Mouse (Mus musculus) forebrain, embryonic 10.5 days (tissue): ENCODE results near the gene Nsd1. TPM values are rescaled to one million over a fixed set of nuclear protein-coding genes. Genes with fewer than 3 reads are reported as not detected.
"Not testable (repeated sequence)": the region's sequence is repeated elsewhere in the genome, so short reads cannot be mapped to it uniquely, and the experiment has no call there.

Source experiments
- DNase-seq: peaks from one replicate; pipeline ENCODE4 v3.0.0-alpha.2; 2017; ENCODE audit warnings: low spot score; ENCODE audit errors: extremely low spot score
- H3K27ac ChIP-seq: fragments of 300-500 bp; sonication (generic); 2 replicates; pipeline ENCODE4 v1.5.1; 2016; ENCODE audit warnings: mild to moderate bottlenecking
- H3K27me3 ChIP-seq: fragments of 300-500 bp; sonication (generic); 2 replicates; pipeline ENCODE4 v1.6.1; 2016; ENCODE audit warnings: mild to moderate bottlenecking; ENCODE audit not compliant: poor library complexity, severe bottlenecking
- H3K36me3 ChIP-seq: fragments of 300-500 bp; sonication (generic); replicated peaks from 2 replicates; pipeline ENCODE4 v1.6.1; 2016; ENCODE audit warnings: mild to moderate bottlenecking, moderate library complexity
- H3K4me1 ChIP-seq: fragments of 300-500 bp; sonication (generic); 2 replicates; pipeline ENCODE4 v1.6.1; 2016
- H3K4me3 ChIP-seq: fragments of 300-500 bp; sonication (generic); 2 replicates; pipeline ENCODE4 v1.5.1; 2016; ENCODE audit warnings: mild to moderate bottlenecking, moderate library complexity
- H3K9me3 ChIP-seq: fragments of 300-500 bp; sonication (generic); 2 replicates; pipeline ENCODE4 v1.6.1; 2016; ENCODE audit warnings: mild to moderate bottlenecking, moderate library complexity
- WGBS: fragments of 180-500 bp; shearing (Covaris S2); methylation state at CpG from one replicate; pipeline ENCODE4 v1.1.7; 2016; 5-methylcytosine and 5-hydroxymethylcytosine counted together
- polyA plus RNA-seq: library from polyadenylated mRNA; unstranded; fragments of >200 nt; fragmentation: Nextera tagmentation; extraction: Ambion mirVana; gene quantifications from 2 replicates; pipeline ENCODE4 v1.2.1, GENCODE M21; 2016

The Nsd1 gene
- polyA plus RNA-seq, 1 experiment from 2014 or later, result 70.1 TPM

- DNase-seq, result no peak
- H3K9me3 ChIP-seq, result no peaks in the 10 kb centered on the region
- peaks cover 14% of the 10 kb centered on the region for H3K4me1 ChIP-seq
- WGBS, result 60% methylated on average over 4 of the region's 4 CpGs
- no peaks in the 10 kb centered on the region for H3K36me3 ChIP-seq
- H3K27ac ChIP-seq, result peak overlapping the region; percentile 35; the same call in 1 of the 2 replicates
- H3K27me3 ChIP-seq, result no peaks in the 10 kb centered on the region
- H3K4me3 ChIP-seq, result no peak overlapping the region
Observed at GRCm38 (mm10) chr13:55177903-55178496, 31.6 kb upstream of the Nsd1 start.

DNA sequence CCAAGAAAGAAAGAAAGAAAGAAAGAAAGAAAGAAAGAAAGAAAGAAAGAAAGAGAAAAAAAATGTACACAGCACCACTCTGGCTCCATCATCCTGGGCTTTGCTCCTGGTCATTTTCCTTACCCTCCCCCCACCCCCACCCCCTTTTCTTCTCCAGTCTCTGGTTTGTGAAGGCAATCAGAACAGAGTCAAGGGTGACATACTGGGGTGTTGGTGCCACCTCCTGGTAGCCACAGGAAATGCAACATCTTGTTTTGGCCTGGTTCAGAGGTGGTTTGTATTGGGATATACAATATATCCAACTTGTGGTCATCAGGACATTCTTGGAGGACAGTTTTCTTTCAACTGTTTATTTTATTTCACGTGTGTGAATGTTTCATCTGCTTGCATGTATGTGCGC lies 31.0 kb upstream of the Nsd1 start:
- Histone ChIP-seq H3K4me3 (no peak overlapping the region), H3K4me1 (peaks cover 14% of the 10 kb centered on the region), H3K36me3 (no peaks in the 10 kb centered on the region), H3K27me3 (0 out of 2 replicates have a peak, but pooled peaks cover 2% of the 10 kb centered on the region), H3K27ac (no peak overlapping the region), H3K9me3 (no peaks in the 10 kb centered on the region)
- 37% methylated on average over 2 of the region's 2 CpGs for WGBS
- peak; percentile 73 for DNase-seq

DNA sequence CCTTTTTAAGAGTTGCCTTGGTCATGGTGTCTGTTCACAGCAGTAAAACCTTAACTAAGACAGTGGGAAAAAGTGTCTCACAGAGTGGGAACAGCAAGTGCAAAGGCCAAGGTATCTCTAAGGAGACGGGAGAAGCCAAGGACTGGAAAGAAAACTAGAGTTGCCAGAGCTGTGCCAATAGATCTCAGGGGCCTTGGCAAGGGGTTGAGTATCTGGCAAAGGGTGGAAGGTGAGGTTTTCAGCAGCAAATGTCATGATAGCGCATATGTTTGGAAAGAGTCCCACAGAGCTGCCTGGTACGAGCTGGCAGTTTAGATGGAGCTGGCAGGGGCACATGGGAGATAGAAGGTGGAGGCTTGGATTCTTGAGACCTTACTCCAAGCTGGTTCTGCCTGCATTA lies 30.0 kb upstream of the Nsd1 start:
- 0 out of 2 replicates have a peak, but pooled peaks cover 3% of the 10 kb centered on the region for H3K27me3 ChIP-seq
- DNase-seq, result no peak
- no peaks in the 10 kb centered on the region for H3K36me3 ChIP-seq
- no peak overlapping the region for H3K27ac ChIP-seq
- no peaks in the 10 kb centered on the region for H3K9me3 ChIP-seq
- 90% methylated on average over 3 of the region's 3 CpGs for WGBS
- peaks cover 12% of the 10 kb centered on the region for H3K4me1 ChIP-seq
- H3K4me3 ChIP-seq, result no peak overlapping the region

DNA sequence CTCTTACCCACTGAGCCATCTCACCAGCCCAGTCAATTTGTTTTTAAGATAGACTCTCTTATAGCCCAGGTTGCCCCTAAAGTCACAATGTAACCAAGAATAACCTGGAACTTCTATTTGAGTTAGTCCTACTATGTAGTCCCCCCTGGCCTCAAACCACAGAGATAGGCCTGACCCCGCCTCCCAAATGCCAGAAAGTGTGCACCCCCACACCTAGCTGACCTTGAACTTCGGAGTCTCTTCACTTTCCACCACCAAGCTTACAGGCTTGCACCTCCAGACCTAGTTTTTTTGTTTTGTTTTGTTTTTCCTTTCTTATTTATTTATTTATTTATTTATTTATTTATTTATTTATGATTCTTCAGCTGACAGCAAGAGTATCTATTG lies 27.8 kb upstream of the Nsd1 start:
- Histone ChIP-seq H3K9me3 (no peaks in the 10 kb centered on the region), H3K4me1 (peaks cover 12% of the 10 kb centered on the region), H3K27ac (no peak overlapping the region), H3K4me3 (peak overlapping the region; percentile 49; the same call in 1 of the 2 replicates), H3K36me3 (no peaks in the 10 kb centered on the region), H3K27me3 (0 out of 2 replicates have a peak, but pooled peaks cover 3% of the 10 kb centered on the region)
- 69% methylated on average over 2 of the region's 2 CpGs for WGBS
- no peak for DNase-seq

DNA sequence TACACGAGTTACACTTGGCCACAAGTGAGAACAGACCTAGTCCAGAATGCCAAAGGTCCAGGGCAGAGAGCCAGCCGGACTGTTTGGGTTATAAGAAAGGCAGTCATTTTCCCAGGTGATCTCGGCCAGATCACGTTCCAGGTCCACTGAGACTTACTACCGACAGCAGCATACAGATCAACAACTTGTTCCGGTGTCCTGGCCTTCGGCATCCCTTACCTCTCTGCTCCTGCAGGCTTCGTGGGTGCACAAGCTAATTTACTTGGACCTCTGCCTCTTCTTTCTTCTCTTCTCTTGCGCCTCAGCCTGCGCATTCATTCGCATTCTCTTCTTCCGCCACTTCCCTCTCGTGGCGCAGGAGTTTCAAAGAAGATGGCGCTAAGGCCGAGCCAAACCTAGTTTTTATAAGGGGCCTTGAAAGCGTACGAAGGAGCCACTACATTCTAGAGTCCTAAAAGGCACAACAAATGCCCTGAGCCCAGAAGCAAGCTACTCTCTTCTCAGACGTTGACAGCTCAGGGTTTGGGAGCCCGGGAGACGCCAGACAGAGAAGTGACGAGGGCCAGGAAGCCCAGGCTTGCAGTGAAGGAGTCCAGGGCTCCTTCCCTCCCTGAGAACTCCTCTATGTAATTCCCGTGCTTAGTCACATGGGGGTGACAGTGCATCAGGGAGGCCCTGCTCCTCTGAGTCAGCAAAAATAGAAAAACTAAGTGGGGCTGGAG lies 27.2 kb upstream of the Nsd1 start:
- Histone ChIP-seq H3K27ac (peak overlapping the region; percentile 84), H3K27me3 (0 out of 2 replicates have a peak, but pooled peaks cover 3% of the 10 kb centered on the region), H3K9me3 (no peaks in the 10 kb centered on the region), H3K36me3 (no peaks in the 10 kb centered on the region), H3K4me1 (peaks cover 12% of the 10 kb centered on the region), H3K4me3 (peak overlapping the region; percentile 49)
- WGBS, result 4% methylated on average over 23 of the region's 23 CpGs
- DNase-seq, result peak; percentile 79

GRCm38 (mm10) chr13:55183382-55183781 lies 26.2 kb upstream of the Nsd1 start:
- WGBS, result 82% methylated on average over 6 of the region's 6 CpGs
- peaks cover 8% of the 10 kb centered on the region for H3K4me1 ChIP-seq
- H3K9me3 ChIP-seq, result no peaks in the 10 kb centered on the region
- H3K27me3 ChIP-seq, result 0 out of 2 replicates have a peak, but pooled peaks cover 3% of the 10 kb centered on the region
- DNase-seq, result no peak
- no peak overlapping the region for H3K4me3 ChIP-seq
- no peak overlapping the region for H3K27ac ChIP-seq
- H3K36me3 ChIP-seq, result no peaks in the 10 kb centered on the region

GRCm38 (mm10) chr13:55187062-55187461 lies 22.5 kb upstream of the Nsd1 start:
- H3K27ac ChIP-seq, H3K4me3 ChIP-seq, H3K27me3 ChIP-seq, DNase-seq, H3K36me3 ChIP-seq, H3K9me3 ChIP-seq: not testable (repeated sequence)
- WGBS, result 76% methylated on average over 4 of the region's 9 CpGs
- peaks cover 27% of the 10 kb centered on the region for H3K4me1 ChIP-seq

- Histone ChIP-seq H3K4me1 (peaks cover 21% of the 10 kb centered on the region), H3K4me3 (peak overlapping the region; percentile 49), H3K27ac (peak overlapping the region; percentile 96), H3K9me3 (no peaks in the 10 kb centered on the region), H3K27me3 (no peaks in the 10 kb centered on the region), H3K36me3 (no peaks in the 10 kb centered on the region)
- 2% methylated on average over 12 of the region's 12 CpGs for WGBS
- peak; percentile 53 for DNase-seq
Observed at GRCm38 (mm10) chr13:55189531-55190107, 20.0 kb upstream of the Nsd1 start.

GRCm38 (mm10) chr13:55190121-55190868 lies 19.3 kb upstream of the Nsd1 start:
- DNase-seq, result peak; percentile 97
- Histone ChIP-seq H3K27me3 (no peaks in the 10 kb centered on the region), H3K4me1 (peaks cover 21% of the 10 kb centered on the region), H3K9me3 (no peaks in the 10 kb centered on the region), H3K36me3 (no peaks in the 10 kb centered on the region), H3K27ac (peak overlapping the region; percentile 96), H3K4me3 (peak overlapping the region; percentile 49)
- 2% methylated on average over 34 of the region's 34 CpGs for WGBS

GRCm38 (mm10) chr13:55191535-55191934 lies 18.0 kb upstream of the Nsd1 start:
- H3K27me3 ChIP-seq, result no peaks in the 10 kb centered on the region
- no peak for DNase-seq
- no peaks in the 10 kb centered on the region for H3K36me3 ChIP-seq
- no peaks in the 10 kb centered on the region for H3K9me3 ChIP-seq
- 88% methylated on average over 5 of the region's 5 CpGs for WGBS
- H3K4me3 ChIP-seq, result no peak overlapping the region
- H3K4me1 ChIP-seq, result peaks cover 21% of the 10 kb centered on the region
- no peak overlapping the region for H3K27ac ChIP-seq

DNA sequence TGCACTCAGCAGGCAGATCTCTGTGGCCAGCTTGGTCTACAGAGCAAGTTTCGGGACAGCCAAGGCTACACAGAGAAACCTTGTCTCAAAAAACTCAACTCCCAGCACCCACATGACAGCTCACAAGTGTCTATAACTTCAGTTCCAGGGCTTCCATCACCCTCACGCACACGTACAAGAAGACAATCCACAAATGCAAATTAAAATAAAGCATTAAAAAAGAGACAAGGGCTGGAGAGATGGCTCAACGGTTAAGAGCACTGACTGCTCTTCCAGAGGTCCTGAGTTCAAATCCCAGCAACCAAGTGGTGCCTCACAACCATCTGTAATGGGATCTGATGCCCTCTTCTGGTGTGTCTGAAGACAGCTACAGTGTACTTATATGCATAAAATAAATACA lies 6.8 kb upstream of the Nsd1 start:
- H3K27me3 ChIP-seq, H3K4me3 ChIP-seq, H3K36me3 ChIP-seq, H3K4me1 ChIP-seq, H3K27ac ChIP-seq, H3K9me3 ChIP-seq, DNase-seq: not testable (repeated sequence)
- WGBS, result 91% methylated on average over 4 of the region's 4 CpGs

DNA sequence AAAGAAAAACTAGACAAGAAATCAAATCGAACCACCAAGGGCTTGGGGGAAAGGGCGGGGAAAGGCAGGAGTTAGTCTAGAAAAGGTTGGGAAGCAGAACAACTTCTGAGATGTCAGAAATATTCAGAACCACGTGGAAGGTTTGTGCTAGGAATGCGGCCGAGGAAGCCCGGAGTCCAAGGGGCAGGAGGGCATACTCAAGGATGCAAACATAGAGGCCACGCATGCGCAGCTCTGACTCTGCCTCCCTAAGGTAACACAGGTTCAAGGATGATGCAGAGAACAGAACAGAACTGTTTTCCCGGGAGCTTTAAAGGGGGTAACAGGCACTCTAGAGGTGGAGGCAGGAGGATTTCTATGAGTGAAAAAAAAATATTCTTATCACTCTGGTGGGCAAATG lies 5.8 kb upstream of the Nsd1 start:
- peaks cover 4% of the 10 kb centered on the region for H3K4me1 ChIP-seq
- DNase-seq, result no peak
- H3K36me3 ChIP-seq, result no peaks in the 10 kb centered on the region
- H3K9me3 ChIP-seq, result no peaks in the 10 kb centered on the region
- no peak overlapping the region for H3K27ac ChIP-seq
- no peaks in the 10 kb centered on the region for H3K27me3 ChIP-seq
- 84% methylated on average over 9 of the region's 9 CpGs for WGBS
- H3K4me3 ChIP-seq, result no peak overlapping the region
